Mouse (Mus musculus) G1E (cell line): ENCODE measurements around the gene Rpl11.

ENCODE experiments used
- CTCF ChIP-seq: IDR thresholded peaks from 2 replicates; pipeline ENCODE4 v1.5.1; 2012; ENCODE audit warnings: low read depth, low read length, inconsistent platforms, mixed read lengths
- GATA1 ChIP-seq: IDR thresholded peaks from 2 replicates; pipeline ENCODE4 v1.6.1; 2012; ENCODE audit warnings: borderline replicate concordance, low read length, inconsistent platforms, mixed read lengths
- GATA2 ChIP-seq: IDR thresholded peaks from 2 replicates; pipeline ENCODE4 v1.6.1; 2012; ENCODE audit warnings: low read depth, low read length, inconsistent platforms, borderline replicate concordance
- POLR2AphosphoS5 ChIP-seq: IDR thresholded peaks from 2 replicates; pipeline ENCODE4 v1.6.1; 2012; ENCODE audit warnings: low read depth, low read length, inconsistent platforms; ENCODE audit not compliant: insufficient replicate concordance
- TAL1 ChIP-seq: conservative IDR thresholded peaks from 2 replicates; pipeline ENCODE4 v1.6.1; 2012; ENCODE audit warnings: low read depth, low read length, inconsistent platforms, mixed read lengths

DNA sequence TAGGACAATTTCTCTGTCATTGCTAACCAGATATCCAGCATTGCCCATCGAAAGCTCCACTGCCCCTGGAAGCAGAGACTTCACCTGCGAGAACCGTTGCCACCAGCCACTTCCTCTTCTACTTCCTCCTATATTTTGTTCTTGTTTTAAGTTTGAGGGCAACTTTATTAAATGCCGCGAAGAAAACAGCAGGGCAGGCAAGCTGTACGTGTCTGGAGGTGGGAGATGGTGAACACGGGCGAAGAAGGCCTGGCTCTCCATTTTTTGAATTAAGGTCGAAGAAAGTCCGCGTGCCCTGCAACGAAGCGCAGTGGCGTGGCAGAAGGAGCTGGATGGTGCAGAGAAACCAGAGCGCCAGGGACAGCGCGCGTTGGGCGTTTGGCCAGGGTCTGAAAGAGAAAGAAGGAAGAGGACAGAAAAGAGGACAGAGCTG lies 25.1 kb downstream of the Rpl11 start:
- TF ChIP-seq CTCF (no peak), GATA1 (no peak), TAL1 (no peak), POLR2AphosphoS5 (no peak), GATA2 (no peak)
